Mouse (Mus musculus) G1E (cell line): ENCODE measurements around the gene Rnf24. TPM values are rescaled to one million over a fixed set of nuclear protein-coding genes. Genes with fewer than 3 reads are reported as not detected.
"Not testable (repeated sequence)": the region's sequence is repeated elsewhere in the genome, so short reads cannot be mapped to it uniquely, and the experiment has no call there.

ENCODE experiments used
- ATAC-seq: 2 replicates; pipeline ENCODE4 v1.8.0; 2016; ENCODE audit warnings: mild to moderate bottlenecking; ENCODE audit not compliant: insufficient number of reproducible peaks, poor library complexity, low FRiP score, severe bottlenecking; ENCODE audit errors: extremely low read depth
- DNase-seq: peaks from one replicate; pipeline ENCODE4 v3.0.0; 2012; ENCODE audit warnings: low spot score
- H3K27me3 ChIP-seq: 2 replicates; pipeline ENCODE4 v1.6.1; 2012; ENCODE audit warnings: mild to moderate bottlenecking, low read length, inconsistent platforms; ENCODE audit not compliant: insufficient read depth
- H3K36me3 ChIP-seq: replicated peaks from 2 replicates; pipeline ENCODE3; 2012; ENCODE audit warnings: mild to moderate bottlenecking, inconsistent platforms
- H3K4me1 ChIP-seq: 2 replicates; pipeline ENCODE4 v1.6.1; 2012; ENCODE audit warnings: low read depth, low read length, inconsistent platforms, mixed read lengths; ENCODE audit not compliant: insufficient read depth
- H3K4me3 ChIP-seq: 2 replicates; pipeline ENCODE4 v1.5.1; 2012; ENCODE audit warnings: low read depth, mild to moderate bottlenecking, inconsistent platforms, low read length, moderate library complexity, mixed read lengths
- H3K9me3 ChIP-seq: replicated peaks from 2 replicates; pipeline ENCODE4 v1.6.1; 2012; ENCODE audit warnings: inconsistent platforms
- CTCF ChIP-seq: IDR thresholded peaks from 2 replicates; pipeline ENCODE4 v1.5.1; 2012; ENCODE audit warnings: low read depth, low read length, inconsistent platforms, mixed read lengths
- GATA1 ChIP-seq: IDR thresholded peaks from 2 replicates; pipeline ENCODE4 v1.6.1; 2012; ENCODE audit warnings: borderline replicate concordance, low read length, inconsistent platforms, mixed read lengths
- GATA2 ChIP-seq: IDR thresholded peaks from 2 replicates; pipeline ENCODE4 v1.6.1; 2012; ENCODE audit warnings: low read depth, low read length, inconsistent platforms, borderline replicate concordance
- POLR2AphosphoS5 ChIP-seq: IDR thresholded peaks from 2 replicates; pipeline ENCODE4 v1.6.1; 2012; ENCODE audit warnings: low read depth, low read length, inconsistent platforms; ENCODE audit not compliant: insufficient replicate concordance
- TAL1 ChIP-seq: conservative IDR thresholded peaks from 2 replicates; pipeline ENCODE4 v1.6.1; 2012; ENCODE audit warnings: low read depth, low read length, inconsistent platforms, mixed read lengths
- polyA plus RNA-seq: library from polyadenylated mRNA; stranded (reverse); fragments of >175 nt; gene quantifications from 2 replicates; pipeline ENCODE4 v1.2.3, GENCODE M21; 2012
- total RNA-seq, 2 experiments: library from RNA; stranded (forward) in 1 of 2; stranded (reverse) in 1 of 2; fragments of 200-1000 nt in 1 of 2; fragments of >200 nt in 1 of 2; fragmentation: Nextera tagmentation in 1 of 2; gene quantifications; 2 replicates each; pipeline ENCODE4 v1.2.3; 2014 to 2017

The Rnf24 gene
- total and polyA plus RNA-seq, 3 experiments = 0.44 to 1.8 (median 1.2) TPM

DNA sequence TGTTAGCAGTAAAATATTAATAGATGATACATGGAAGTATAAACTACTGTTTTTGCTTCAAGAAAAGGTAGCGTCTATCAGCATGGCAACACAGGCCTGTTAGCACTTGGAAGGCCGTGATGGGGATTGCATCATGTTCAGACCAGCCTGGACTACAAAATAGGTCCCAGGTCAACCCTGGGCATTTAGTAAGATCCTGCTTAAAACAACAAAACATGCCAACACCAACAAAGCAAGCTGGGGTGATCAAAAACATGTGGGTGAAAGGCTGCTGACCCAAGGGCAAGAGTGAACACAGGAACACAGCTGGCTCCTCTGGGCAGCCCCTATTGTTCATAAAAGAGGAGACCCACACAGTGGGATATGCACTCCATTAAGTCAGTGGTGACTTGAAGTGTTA lies 44.9 kb downstream of the Rnf24 start:
- no peaks in the 10 kb centered on the region for H3K36me3 ChIP-seq

DNA sequence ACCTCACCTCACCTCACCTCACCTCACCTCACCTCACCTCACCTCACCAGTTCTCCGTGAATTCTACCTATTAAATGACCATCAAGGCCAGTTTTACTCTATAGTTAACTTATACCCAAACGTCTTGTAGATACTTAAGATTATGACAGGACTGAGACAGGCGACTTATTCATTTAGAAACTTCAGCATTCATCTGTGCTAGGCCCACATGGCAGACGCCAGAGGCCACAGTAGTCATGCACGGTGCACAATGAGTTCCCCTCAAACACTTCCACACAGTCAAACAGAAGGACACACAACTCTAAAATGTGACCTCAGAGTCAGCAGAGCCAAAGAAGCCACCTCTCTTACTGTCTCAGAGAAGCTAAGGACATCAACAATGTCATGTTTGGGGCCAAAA lies 45.3 kb downstream of the Rnf24 start:
- Histone ChIP-seq H3K9me3 (no peaks in the 10 kb centered on the region), H3K4me3 (no peak overlapping the region), H3K27me3 (peaks cover 5% of the 10 kb centered on the region), H3K36me3 (no peaks in the 10 kb centered on the region), H3K4me1 (no peaks in the 10 kb centered on the region; the same call in 1 of the 2 replicates)
- TF ChIP-seq CTCF (no peak), GATA2 (no peak), GATA1 (no peak), TAL1 (no peak), POLR2AphosphoS5 (no peak)
- DNase-seq (no peak), ATAC-seq (no peak)

More for the DNA sequence above, 44.9 kb downstream of the Rnf24 start:
- Histone ChIP-seq H3K4me1 (no peaks in the 10 kb centered on the region; the same call in 1 of the 2 replicates), H3K4me3 (no peak overlapping the region), H3K27me3 (peaks cover 5% of the 10 kb centered on the region), H3K9me3 (no peaks in the 10 kb centered on the region)
- TF ChIP-seq CTCF (no peak), TAL1 (no peak), GATA1 (no peak), GATA2 (no peak), POLR2AphosphoS5 (no peak)
- no peak for DNase-seq
- ATAC-seq = no peak

DNA sequence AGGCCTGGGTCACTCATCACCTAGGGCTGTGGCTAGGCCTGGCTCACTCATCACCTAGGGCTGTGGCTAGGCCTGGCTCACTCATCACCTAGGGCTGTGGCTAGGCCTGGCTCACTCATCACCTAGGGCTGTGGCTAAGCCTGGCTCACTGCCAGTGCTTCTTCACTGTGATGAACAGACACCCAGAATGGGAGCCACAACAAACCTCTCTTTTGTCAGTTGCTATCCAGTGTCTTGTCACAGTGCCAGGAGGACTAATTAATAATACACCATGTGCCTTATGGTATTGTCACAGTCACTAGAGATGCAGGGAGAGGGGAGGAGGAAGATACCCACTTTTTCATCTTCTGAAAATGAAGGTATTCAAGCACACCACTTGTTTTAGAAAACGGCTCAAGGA lies 47.5 kb downstream of the Rnf24 start:
- DNase-seq, H3K4me1 ChIP-seq, ATAC-seq, H3K9me3 ChIP-seq, H3K36me3 ChIP-seq, H3K27me3 ChIP-seq, H3K4me3 ChIP-seq: not testable (repeated sequence)

DNA sequence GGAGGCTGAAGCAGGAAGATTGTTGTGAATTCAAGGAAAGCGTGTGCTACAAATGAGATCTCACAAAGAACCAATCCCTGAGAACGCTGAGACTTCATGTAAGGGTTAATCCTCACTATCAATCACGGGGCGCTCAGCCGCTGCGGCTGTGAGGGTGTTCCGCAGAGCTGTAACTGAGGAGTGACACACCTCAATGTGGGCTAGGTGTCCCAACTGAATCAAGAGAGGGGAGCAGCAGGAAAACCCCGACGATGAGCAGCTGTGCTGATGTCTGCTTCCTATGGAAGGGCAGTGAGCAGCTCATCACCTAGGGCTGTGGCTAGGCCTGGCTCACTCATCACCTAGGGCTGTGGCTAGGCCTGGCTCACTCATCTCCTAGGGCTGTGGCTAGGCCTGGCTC lies 48.2 kb downstream of the Rnf24 start:
- no peaks in the 10 kb centered on the region for H3K9me3 ChIP-seq
- TF ChIP-seq CTCF (no peak), GATA2 (no peak), GATA1 (no peak), POLR2AphosphoS5 (no peak), TAL1 (no peak)
- H3K4me1 ChIP-seq = no peaks in the 10 kb centered on the region; the same call in 1 of the 2 replicates
- no peak for DNase-seq
- H3K4me3 ChIP-seq = no peak overlapping the region
- ATAC-seq = no peak
- peaks cover 4% of the 10 kb centered on the region for H3K27me3 ChIP-seq
- peaks cover 2% of the 10 kb centered on the region for H3K36me3 ChIP-seq

DNA sequence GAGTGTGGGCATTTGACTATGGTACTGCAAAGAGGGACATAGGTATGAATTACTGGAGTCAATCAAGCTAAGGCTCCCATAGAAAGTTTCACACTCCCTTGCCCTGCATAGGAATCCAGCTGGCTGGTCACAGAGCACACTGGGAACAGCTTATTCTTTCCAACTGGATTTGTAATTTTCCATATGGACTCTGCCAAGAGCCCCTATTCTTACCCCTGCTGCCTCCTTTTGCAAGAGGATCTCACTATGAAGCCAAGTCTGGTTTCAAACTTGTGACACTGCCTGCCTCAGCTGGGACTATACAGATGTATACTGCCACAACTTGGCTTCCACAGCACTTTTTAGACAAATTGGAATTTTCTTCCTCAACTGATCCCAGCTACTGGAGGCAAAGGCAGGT lies 51.1 kb downstream of the Rnf24 start:
- ATAC-seq = no peak
- Histone ChIP-seq H3K9me3 (no peaks in the 10 kb centered on the region), H3K36me3 (peaks cover 26% of the 10 kb centered on the region), H3K27me3 (no peaks in the 10 kb centered on the region; the same call in 1 of the 2 replicates), H3K4me1 (no peaks in the 10 kb centered on the region; the same call in 1 of the 2 replicates), H3K4me3 (no peak overlapping the region)
- DNase-seq = no peak
- TF ChIP-seq GATA1 (no peak), CTCF (no peak), POLR2AphosphoS5 (no peak), TAL1 (no peak), GATA2 (no peak)

DNA sequence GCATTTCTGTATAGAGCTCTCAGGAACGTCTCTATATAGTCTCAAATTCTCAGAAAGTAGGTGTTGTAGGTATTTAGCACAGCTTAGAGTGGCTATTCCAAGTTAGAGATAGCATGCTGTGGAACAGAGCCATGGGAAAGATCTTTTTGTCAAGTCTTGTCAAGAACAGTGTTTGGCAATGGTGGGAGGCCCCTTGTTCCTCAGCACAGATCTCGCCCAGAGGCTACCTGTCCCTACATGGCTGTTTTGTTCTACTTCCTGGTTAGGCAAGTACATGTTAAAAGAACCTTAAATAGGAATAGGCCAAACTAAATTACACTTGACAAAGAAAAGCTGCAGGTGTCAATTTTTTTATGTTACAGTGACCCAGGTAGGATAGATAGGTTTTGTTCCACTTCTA lies 52.2 kb downstream of the Rnf24 start:
- Histone ChIP-seq H3K27me3 (no peaks in the 10 kb centered on the region; the same call in 1 of the 2 replicates), H3K9me3 (no peaks in the 10 kb centered on the region), H3K36me3 (peaks cover 36% of the 10 kb centered on the region), H3K4me1 (no peaks in the 10 kb centered on the region; the same call in 1 of the 2 replicates), H3K4me3 (no peak overlapping the region)
- DNase-seq (no peak), ATAC-seq (no peak)
- TF ChIP-seq TAL1 (no peak), GATA1 (no peak), POLR2AphosphoS5 (no peak; the same call in 1 of the 2 replicates), GATA2 (no peak), CTCF (no peak)

DNA sequence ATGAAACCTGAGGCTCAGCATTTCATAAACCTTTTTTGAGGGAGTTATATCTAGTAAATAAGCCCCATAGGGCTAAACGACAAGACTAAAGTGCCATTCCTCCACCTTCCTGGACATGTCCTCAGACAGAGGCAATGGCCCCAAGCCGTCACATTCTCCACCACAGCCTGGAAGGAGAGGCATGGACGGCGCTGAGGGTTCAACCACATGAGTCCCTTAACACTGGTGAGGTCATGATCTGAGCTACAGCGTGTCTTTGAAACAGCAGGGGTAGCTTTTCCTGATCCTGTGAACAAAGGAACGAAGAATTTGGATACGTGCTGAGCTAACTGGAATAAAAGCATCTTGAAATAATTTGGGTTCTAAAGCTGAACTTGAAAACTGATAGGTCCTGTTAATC lies 54.0 kb downstream of the Rnf24 start:
- not testable (repeated sequence) for H3K4me1 ChIP-seq, H3K4me3 ChIP-seq, H3K27me3 ChIP-seq, H3K9me3 ChIP-seq, ATAC-seq, DNase-seq
- peaks cover 53% of the 10 kb centered on the region for H3K36me3 ChIP-seq
